Mouse (Mus musculus) neural tube, embryonic 11.5 days (tissue): ENCODE measurements around the gene Msi2. TPM values are rescaled to one million over a fixed set of nuclear protein-coding genes. Genes with fewer than 3 reads are reported as not detected.
A peak's percentile ranks its signal among the peaks of the same experiment; 100 is the strongest.

ENCODE experiments used
- ATAC-seq: fragments of 200-750 bp; cut with Nextera tagmentation; 2 replicates; pipeline ENCODE4 v1.8.0; 2017; ENCODE audit warnings: moderate number of reproducible peaks, mild to moderate bottlenecking, moderate TSS enrichment, moderate library complexity; ENCODE audit not compliant: insufficient read depth, low FRiP score, low TSS enrichment
- DNase-seq: peaks from one replicate; pipeline ENCODE4 v3.0.0-alpha.2; 2015; ENCODE audit warnings: low spot score
- H3K27ac ChIP-seq: fragments of 300-500 bp; sonication (generic); 2 replicates; pipeline ENCODE4 v1.5.1; 2014; ENCODE audit warnings: low read depth, mild to moderate bottlenecking, low read length
- H3K27me3 ChIP-seq: fragments of 300-500 bp; sonication (generic); 2 replicates; pipeline ENCODE4 v1.6.1; 2014; ENCODE audit warnings: mild to moderate bottlenecking, low read length, mixed read lengths; ENCODE audit not compliant: control insufficient read depth, insufficient read depth
- H3K36me3 ChIP-seq: fragments of 300-500 bp; sonication (generic); 2 replicates; pipeline ENCODE4 v1.6.1; 2014; ENCODE audit warnings: mild to moderate bottlenecking, low read length, moderate library complexity, mixed read lengths; ENCODE audit not compliant: control insufficient read depth, insufficient read depth
- H3K4me1 ChIP-seq: fragments of 300-500 bp; sonication (generic); 2 replicates; pipeline ENCODE4 v1.6.1; 2014; ENCODE audit warnings: low read length, mixed read lengths; ENCODE audit not compliant: control insufficient read depth, insufficient read depth
- H3K4me2 ChIP-seq: fragments of 300-500 bp; sonication (generic); 2 replicates; pipeline ENCODE4 v1.6.1; 2014; ENCODE audit warnings: low read depth, mild to moderate bottlenecking, moderate library complexity
- H3K4me3 ChIP-seq: fragments of 300-500 bp; sonication (generic); 2 replicates; pipeline ENCODE4 v1.5.1; 2014; ENCODE audit warnings: low read depth, low read length
- H3K9ac ChIP-seq: fragments of 300-500 bp; sonication (generic); 2 replicates; pipeline ENCODE4 v1.6.1; 2014; ENCODE audit warnings: mild to moderate bottlenecking, low read length
- H3K9me3 ChIP-seq: fragments of 300-500 bp; sonication (generic); 2 replicates; pipeline ENCODE4 v1.6.1; 2016; ENCODE audit warnings: low read length; ENCODE audit not compliant: control insufficient read depth
- WGBS: fragments of 180-500 bp; shearing (Covaris S2); extraction: QIAGEN DNeasy Blood & Tissue Kit; methylation state at CpG from one replicate; pipeline ENCODE4 v1.1.7; 2014; 5-methylcytosine and 5-hydroxymethylcytosine counted together
- polyA plus RNA-seq: library from polyadenylated mRNA; unstranded; fragments of >200 nt; fragmentation: Nextera tagmentation; extraction: Ambion mirVana; gene quantifications from 2 replicates; pipeline ENCODE4 v1.2.1, GENCODE M21; 2014

Msi2 gene
- polyA plus RNA-seq, 1 experiment from 2014 or later = 20.6 TPM

- Histone ChIP-seq H3K9ac (no peak overlapping the region), H3K9me3 (no peaks in the 10 kb centered on the region), H3K4me3 (no peak overlapping the region), H3K4me1 (peaks cover 86% of the 10 kb centered on the region), H3K4me2 (no peak overlapping the region), H3K27ac (peak overlapping the region; percentile 61), H3K36me3 (no peaks in the 10 kb centered on the region), H3K27me3 (no peaks in the 10 kb centered on the region)
- DNase-seq (peak; percentile 42), ATAC-seq (no peak)
- WGBS = 30% methylated on average over 6 of the region's 6 CpGs
These were observed 162.3 kb downstream of the Msi2 start for GRCm38 (mm10) chr11:88555902-88556549.

- Histone ChIP-seq H3K27me3 (no peaks in the 10 kb centered on the region), H3K36me3 (no peaks in the 10 kb centered on the region), H3K4me3 (no peak overlapping the region), H3K9me3 (no peaks in the 10 kb centered on the region), H3K4me1 (peaks cover 86% of the 10 kb centered on the region), H3K4me2 (no peak overlapping the region), H3K27ac (0 out of 2 replicates have a peak overlapping the region, but pooled peaks have one; percentile 61), H3K9ac (no peak overlapping the region)
- WGBS = 45% methylated on average over 8 of the region's 8 CpGs
- no peak for DNase-seq
- no peak for ATAC-seq
These were observed 163.0 kb downstream of the Msi2 start for GRCm38 (mm10) chr11:88555232-88555818.

GRCm38 (mm10) chr11:88553521-88554310, 164.6 kb downstream of the Msi2 start:
- no peaks in the 10 kb centered on the region for H3K36me3 ChIP-seq
- 66% methylated on average over 11 of the region's 11 CpGs for WGBS

GRCm38 (mm10) chr11:88552987-88553386, 165.3 kb downstream of the Msi2 start:
- H3K9ac ChIP-seq = no peak overlapping the region
- no peak overlapping the region for H3K27ac ChIP-seq
- peak; percentile 66 for DNase-seq
- no peak overlapping the region for H3K4me3 ChIP-seq
- no peak overlapping the region for H3K4me2 ChIP-seq
- H3K4me1 ChIP-seq = peaks cover 86% of the 10 kb centered on the region
- no peak for ATAC-seq
- H3K27me3 ChIP-seq = no peaks in the 10 kb centered on the region
- H3K9me3 ChIP-seq = no peaks in the 10 kb centered on the region
- no peaks in the 10 kb centered on the region for H3K36me3 ChIP-seq
- 26% methylated on average over 8 of the region's 8 CpGs for WGBS

More at GRCm38 (mm10) chr11:88553521-88554310, 164.6 kb downstream of the Msi2 start:
- Histone ChIP-seq H3K27me3 (no peaks in the 10 kb centered on the region), H3K27ac (no peak overlapping the region), H3K9me3 (no peaks in the 10 kb centered on the region), H3K4me3 (no peak overlapping the region), H3K4me1 (peaks cover 88% of the 10 kb centered on the region), H3K4me2 (no peak overlapping the region), H3K9ac (0 out of 2 replicates have a peak overlapping the region, but pooled peaks have one; percentile 24)
- no peak for DNase-seq
- ATAC-seq = no peak

DNA sequence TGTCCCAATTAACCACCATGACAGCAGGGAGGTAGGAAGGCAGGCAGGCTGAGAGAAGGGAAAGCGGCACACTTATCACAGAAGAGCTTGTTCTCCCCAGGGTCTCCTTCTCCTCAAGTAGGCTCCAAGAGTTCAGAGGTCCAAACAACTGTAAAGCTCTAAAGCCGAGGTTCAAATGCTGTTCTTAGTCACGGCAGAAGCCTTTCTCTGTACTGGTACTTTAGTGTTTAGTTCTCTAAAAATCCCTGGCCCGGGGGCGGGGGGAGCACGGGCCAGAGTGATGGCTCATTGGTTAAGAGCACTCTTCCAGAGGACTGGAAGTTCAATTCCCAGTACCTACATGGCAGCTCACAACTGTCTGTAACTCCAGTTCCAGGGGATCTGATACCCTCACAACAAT, 165.9 kb downstream of the Msi2 start:
- no peak overlapping the region for H3K4me2 ChIP-seq
- no peaks in the 10 kb centered on the region for H3K27me3 ChIP-seq
- no peaks in the 10 kb centered on the region for H3K9me3 ChIP-seq
- no peak overlapping the region for H3K4me3 ChIP-seq
- H3K27ac ChIP-seq = no peak overlapping the region
- DNase-seq (no peak), ATAC-seq (no peak)
- H3K36me3 ChIP-seq = no peaks in the 10 kb centered on the region
- H3K4me1 ChIP-seq = peaks cover 86% of the 10 kb centered on the region
- WGBS = 73% methylated on average over 6 of the region's 6 CpGs
- no peak overlapping the region for H3K9ac ChIP-seq

DNA sequence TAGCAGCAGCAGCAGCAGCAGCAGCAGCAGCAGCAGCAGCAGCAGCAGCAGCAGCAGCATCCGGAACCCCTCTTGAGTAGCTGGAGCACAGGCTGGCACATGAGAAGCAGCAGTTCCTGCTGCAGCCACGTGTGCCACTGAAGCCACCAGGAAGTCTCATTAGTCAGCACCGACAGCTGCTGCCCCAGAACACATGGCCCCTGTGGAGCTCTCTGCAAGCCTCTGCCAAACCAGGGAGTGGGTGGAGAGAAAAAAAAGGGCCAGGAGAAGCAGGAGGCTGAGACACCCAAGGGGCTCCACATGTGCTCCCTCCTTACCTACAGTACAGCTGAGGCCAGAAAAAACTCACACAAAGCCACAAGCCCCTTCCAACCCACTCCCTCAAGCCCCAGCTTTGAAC, 167.3 kb downstream of the Msi2 start:
- Histone ChIP-seq H3K4me3 (no peak overlapping the region), H3K9me3 (no peaks in the 10 kb centered on the region), H3K4me1 (peaks cover 82% of the 10 kb centered on the region), H3K36me3 (no peaks in the 10 kb centered on the region), H3K27ac (peak overlapping the region; percentile 53; the same call in 1 of the 2 replicates), H3K9ac (peak overlapping the region; percentile 32; the same call in 1 of the 2 replicates), H3K27me3 (no peaks in the 10 kb centered on the region), H3K4me2 (no peak overlapping the region)
- 4% methylated on average over 3 of the region's 3 CpGs for WGBS
- DNase-seq (peak; percentile 52), ATAC-seq (no peak)

DNA sequence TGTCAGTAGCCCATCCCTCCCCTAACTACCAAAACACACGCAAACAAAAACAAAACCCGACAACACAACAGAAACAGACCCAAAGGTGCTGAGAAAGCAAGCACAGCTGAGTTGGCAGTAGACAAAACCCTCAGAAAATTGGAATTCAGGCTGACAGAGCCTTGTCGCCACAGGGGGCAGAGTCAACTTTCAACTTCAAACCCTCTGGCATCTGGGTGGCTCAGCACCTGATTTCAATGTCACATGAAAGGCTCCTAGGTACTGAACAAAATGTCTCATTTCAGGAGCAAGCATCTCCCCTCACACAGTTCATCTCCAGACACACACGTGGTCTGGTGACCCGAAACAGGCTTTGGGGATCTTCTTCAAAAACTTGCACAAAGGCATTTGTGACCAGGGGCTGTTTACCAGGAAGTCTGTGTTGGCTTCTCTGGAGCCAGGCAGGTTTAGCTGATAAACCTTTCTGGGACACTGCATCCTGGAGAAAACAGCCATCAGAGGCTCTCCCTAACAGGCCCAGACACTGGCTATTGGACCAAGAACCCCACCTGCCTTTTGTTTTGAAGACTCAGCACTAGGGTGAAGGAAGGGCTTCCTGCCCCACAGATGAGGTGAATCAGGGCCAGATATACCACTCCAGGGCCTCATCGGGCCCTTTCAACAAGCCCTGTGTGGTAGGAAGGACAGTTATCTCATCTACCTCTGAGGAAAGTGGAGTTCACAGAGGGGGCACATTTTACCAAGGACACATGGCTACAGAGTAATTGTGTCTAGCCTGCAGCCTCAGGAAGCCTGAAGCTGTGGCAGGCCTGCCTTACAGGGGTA, 168.0 kb downstream of the Msi2 start:
- Histone ChIP-seq H3K4me1 (peaks cover 75% of the 10 kb centered on the region), H3K9me3 (no peaks in the 10 kb centered on the region), H3K27ac (peak overlapping the region; percentile 53; the same call in 1 of the 2 replicates), H3K4me2 (no peak overlapping the region), H3K36me3 (no peaks in the 10 kb centered on the region), H3K9ac (no peak overlapping the region), H3K4me3 (no peak overlapping the region), H3K27me3 (no peaks in the 10 kb centered on the region)
- WGBS = 58% methylated on average over 6 of the region's 6 CpGs
- no peak for ATAC-seq
- DNase-seq = no peak

DNA sequence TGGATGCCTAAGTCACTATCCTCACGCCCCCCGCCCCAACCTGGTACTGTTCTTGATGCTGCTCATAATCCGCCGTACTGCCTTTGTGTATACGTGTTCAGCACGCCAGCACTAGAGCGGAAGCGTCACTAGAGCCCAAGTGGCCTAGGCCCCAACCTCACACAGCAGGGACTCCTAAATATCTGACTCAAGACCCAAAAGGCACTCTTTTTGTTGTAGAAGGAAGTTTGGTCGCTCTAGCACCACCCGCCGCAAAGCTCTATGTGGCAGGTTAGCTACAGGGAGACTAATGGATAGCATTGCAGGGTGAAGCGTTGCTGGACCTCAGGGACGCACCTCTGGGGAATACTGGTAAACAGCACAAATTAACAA, 168.8 kb downstream of the Msi2 start:
- WGBS = 79% methylated on average over 13 of the region's 13 CpGs
- no peaks in the 10 kb centered on the region for H3K36me3 ChIP-seq
- no peak overlapping the region for H3K4me2 ChIP-seq
- DNase-seq (no peak), ATAC-seq (no peak)
- no peak overlapping the region for H3K27ac ChIP-seq
- H3K9me3 ChIP-seq = no peaks in the 10 kb centered on the region
- H3K9ac ChIP-seq = no peak overlapping the region
- H3K27me3 ChIP-seq = no peaks in the 10 kb centered on the region
- H3K4me3 ChIP-seq = no peak overlapping the region
- H3K4me1 ChIP-seq = peaks cover 67% of the 10 kb centered on the region
